Mouse (Mus musculus): ENCODE results near the gene Rtf2. TPM values are rescaled to one million over a fixed set of nuclear protein-coding genes. Genes with fewer than 3 reads are reported as not detected.

The Rtf2 gene
- 85.6 and 93.9 TPM in 2 replicates for polyA plus RNA-seq (2016; fragmentation: Nextera tagmentation; extraction: Ambion mirVana)

GRCm38 (mm10) chr2:172439843-172440639, at the start of gene Rtf2:
Gene Rtf2, plus strand, starts transcription at chr2:172440556.
- peak; percentile 99 for DNase-seq (ENCODE audit: low spot score)
- Histone ChIP-seq H3K27me3 (ENCODE audit: low read depth, poor library complexity, severe bottlenecking) (no peaks in the 10 kb centered on the region), H3K4me3 (peak within 1 kb of the TSS; percentile 83), H3K9me3 (replicated peaks) (no peaks in the 10 kb centered on the region), H3K4me1 (peaks cover 21% of the 10 kb centered on the region), H3K27ac (replicated peaks) (peak within 1 kb of the TSS; percentile 79), H3K36me3 (peaks cover 6% of the 10 kb centered on the region)
- WGBS = 3% methylated on average over 35 of the region's 35 CpGs

- no peaks in the 10 kb centered on the region for H3K27me3 ChIP-seq (ENCODE audit: low read depth, poor library complexity, severe bottlenecking)
- peaks cover 8% of the 10 kb centered on the region for H3K4me1 ChIP-seq
- WGBS = 81% methylated on average over 10 of the region's 10 CpGs
- DNase-seq (ENCODE audit: low spot score) = no peak
- no peak overlapping the region for H3K27ac ChIP-seq (replicated peaks)
- no peaks in the 10 kb centered on the region for H3K9me3 ChIP-seq (replicated peaks)
- H3K4me3 ChIP-seq = no peak overlapping the region
- H3K36me3 ChIP-seq = no peaks in the 10 kb centered on the region
These were observed 48.3 kb upstream of the Rtf2 start for GRCm38 (mm10) chr2:172392041-172392521.

GRCm38 (mm10) chr2:172393391-172394051, 46.8 kb upstream of the Rtf2 start, which contains the start of gene Cass4:
Gene Cass4, plus strand, starts transcription at chr2:172393794.
- no peaks in the 10 kb centered on the region for H3K9me3 ChIP-seq (replicated peaks)
- peaks cover 8% of the 10 kb centered on the region for H3K4me1 ChIP-seq
- H3K27ac ChIP-seq (replicated peaks) = no peak within 1 kb of the TSS
- no peaks in the 10 kb centered on the region for H3K36me3 ChIP-seq
- no peak for DNase-seq (ENCODE audit: low spot score)
- H3K27me3 ChIP-seq (ENCODE audit: low read depth, poor library complexity, severe bottlenecking) = no peaks in the 10 kb centered on the region
- WGBS = 42% methylated on average over 13 of the region's 13 CpGs
- no peak within 1 kb of the TSS for H3K4me3 ChIP-seq

- peaks cover 8% of the 10 kb centered on the region for H3K4me1 ChIP-seq
- H3K36me3 ChIP-seq = no peaks in the 10 kb centered on the region
- WGBS = 64% methylated on average over 2 of the region's 2 CpGs
- no peaks in the 10 kb centered on the region for H3K27me3 ChIP-seq (ENCODE audit: low read depth, poor library complexity, severe bottlenecking)
- H3K9me3 ChIP-seq (replicated peaks) = no peaks in the 10 kb centered on the region
- no peak for DNase-seq (ENCODE audit: low spot score)
- H3K27ac ChIP-seq (replicated peaks) = no peak overlapping the region
- no peak overlapping the region for H3K4me3 ChIP-seq
These were observed 46.3 kb upstream of the Rtf2 start for GRCm38 (mm10) chr2:172394052-172394392.

- H3K27ac ChIP-seq (replicated peaks) = no peak overlapping the region
- H3K9me3 ChIP-seq (replicated peaks) = no peaks in the 10 kb centered on the region
- 78% methylated on average over 4 of the region's 4 CpGs for WGBS
- no peaks in the 10 kb centered on the region for H3K27me3 ChIP-seq (ENCODE audit: low read depth, poor library complexity, severe bottlenecking)
- no peak overlapping the region for H3K4me3 ChIP-seq
- DNase-seq (ENCODE audit: low spot score) = no peak
- peaks cover 10% of the 10 kb centered on the region for H3K4me1 ChIP-seq
- no peaks in the 10 kb centered on the region for H3K36me3 ChIP-seq
These were observed 45.7 kb upstream of the Rtf2 start for GRCm38 (mm10) chr2:172394671-172395070.

GRCm38 (mm10) chr2:172395961-172396360, 44.4 kb upstream of the Rtf2 start:
- no peak overlapping the region for H3K4me3 ChIP-seq
- H3K36me3 ChIP-seq = no peaks in the 10 kb centered on the region
- H3K27ac ChIP-seq (replicated peaks) = peak overlapping the region; percentile 59
- H3K4me1 ChIP-seq = peaks cover 19% of the 10 kb centered on the region
- no peak for DNase-seq (ENCODE audit: low spot score)
- H3K9me3 ChIP-seq (replicated peaks) = no peaks in the 10 kb centered on the region
- H3K27me3 ChIP-seq (ENCODE audit: low read depth, poor library complexity, severe bottlenecking) = no peaks in the 10 kb centered on the region
- 48% methylated on average over 9 of the region's 9 CpGs for WGBS

GRCm38 (mm10) chr2:172399901-172400300, 40.5 kb upstream of the Rtf2 start:
- H3K4me3 ChIP-seq = no peak overlapping the region
- peaks cover 21% of the 10 kb centered on the region for H3K4me1 ChIP-seq
- WGBS = 49% methylated on average over 9 of the region's 9 CpGs
- DNase-seq (ENCODE audit: low spot score) = no peak
- H3K36me3 ChIP-seq = no peaks in the 10 kb centered on the region
- H3K9me3 ChIP-seq (replicated peaks) = no peaks in the 10 kb centered on the region
- no peaks in the 10 kb centered on the region for H3K27me3 ChIP-seq (ENCODE audit: low read depth, poor library complexity, severe bottlenecking)
- peak overlapping the region; percentile 17 for H3K27ac ChIP-seq (replicated peaks)

GRCm38 (mm10) chr2:172401116-172401825, 39.1 kb upstream of the Rtf2 start:
- no peak for DNase-seq (ENCODE audit: low spot score)
- Histone ChIP-seq H3K27ac (replicated peaks) (no peak overlapping the region), H3K4me3 (no peak overlapping the region), H3K4me1 (peaks cover 15% of the 10 kb centered on the region), H3K36me3 (no peaks in the 10 kb centered on the region), H3K27me3 (ENCODE audit: low read depth, poor library complexity, severe bottlenecking) (no peaks in the 10 kb centered on the region), H3K9me3 (replicated peaks) (no peaks in the 10 kb centered on the region)
- WGBS = 77% methylated on average over 13 of the region's 13 CpGs

GRCm38 (mm10) chr2:172404239-172404638, 36.1 kb upstream of the Rtf2 start:
- Histone ChIP-seq H3K4me1 (peaks cover 13% of the 10 kb centered on the region), H3K36me3 (no peaks in the 10 kb centered on the region), H3K9me3 (replicated peaks) (no peaks in the 10 kb centered on the region), H3K4me3 (no peak overlapping the region), H3K27ac (replicated peaks) (no peak overlapping the region), H3K27me3 (ENCODE audit: low read depth, poor library complexity, severe bottlenecking) (no peaks in the 10 kb centered on the region)
- WGBS = 64% methylated on average over 7 of the region's 7 CpGs
- no peak for DNase-seq (ENCODE audit: low spot score)

- 78% methylated on average over 3 of the region's 3 CpGs for WGBS
These were observed 35.3 kb upstream of the Rtf2 start for GRCm38 (mm10) chr2:172405011-172405410.

DNA sequence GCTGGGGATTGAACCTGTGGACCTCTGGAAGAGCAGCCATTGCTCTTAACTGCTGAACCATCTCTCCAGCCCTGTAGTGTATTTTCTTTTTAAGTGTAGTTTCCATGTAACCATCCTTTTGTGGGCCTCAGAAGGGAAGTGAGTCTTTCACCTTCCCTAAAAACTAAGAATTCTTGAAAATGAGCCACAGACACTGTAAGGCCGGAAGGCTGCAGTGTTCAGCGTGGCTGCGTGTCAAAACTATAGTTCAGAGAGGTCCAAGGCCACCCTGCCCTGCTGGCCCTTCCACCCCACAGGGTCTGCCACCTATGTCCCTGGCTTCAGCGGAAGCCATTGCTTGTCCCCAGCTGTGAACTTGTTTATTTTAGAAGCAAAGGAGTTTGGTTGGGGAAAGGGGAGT, 34.2 kb upstream of the Rtf2 start:
- DNase-seq (ENCODE audit: low spot score) = no peak
- no peaks in the 10 kb centered on the region for H3K27me3 ChIP-seq (ENCODE audit: low read depth, poor library complexity, severe bottlenecking)
- H3K27ac ChIP-seq (replicated peaks) = no peak overlapping the region
- no peak overlapping the region for H3K4me3 ChIP-seq
- no peaks in the 10 kb centered on the region for H3K9me3 ChIP-seq (replicated peaks)
- H3K4me1 ChIP-seq = 0 out of 2 replicates have a peak, but pooled peaks cover 6% of the 10 kb centered on the region
- no peaks in the 10 kb centered on the region for H3K36me3 ChIP-seq
- 72% methylated on average over 4 of the region's 4 CpGs for WGBS

More at GRCm38 (mm10) chr2:172405011-172405410, 35.3 kb upstream of the Rtf2 start:
- no peak overlapping the region for H3K4me3 ChIP-seq
- no peaks in the 10 kb centered on the region for H3K36me3 ChIP-seq
- no peaks in the 10 kb centered on the region for H3K9me3 ChIP-seq (replicated peaks)
- H3K4me1 ChIP-seq = peaks cover 8% of the 10 kb centered on the region
- H3K27ac ChIP-seq (replicated peaks) = no peak overlapping the region
- no peaks in the 10 kb centered on the region for H3K27me3 ChIP-seq (ENCODE audit: low read depth, poor library complexity, severe bottlenecking)
- no peak for DNase-seq (ENCODE audit: low spot score)

- peaks cover 15% of the 10 kb centered on the region for H3K4me1 ChIP-seq
These were observed 32.9 kb upstream of the Rtf2 start for GRCm38 (mm10) chr2:172407499-172407898.

More at GRCm38 (mm10) chr2:172407499-172407898, 32.9 kb upstream of the Rtf2 start:
- H3K27me3 ChIP-seq (ENCODE audit: low read depth, poor library complexity, severe bottlenecking) = no peaks in the 10 kb centered on the region
- H3K4me3 ChIP-seq = no peak overlapping the region
- H3K36me3 ChIP-seq = no peaks in the 10 kb centered on the region
- 76% methylated on average over 2 of the region's 2 CpGs for WGBS
- DNase-seq (ENCODE audit: low spot score) = no peak
- no peak overlapping the region for H3K27ac ChIP-seq (replicated peaks)
- H3K9me3 ChIP-seq (replicated peaks) = no peaks in the 10 kb centered on the region

Data from midbrain, embryonic 10.5 days (tissue).